Mouse (Mus musculus) lung, embryonic 15.5 days (tissue): ENCODE results near the gene Lnpep. TPM values are rescaled to one million over a fixed set of nuclear protein-coding genes. Genes with fewer than 3 reads are reported as not detected.
"Not testable (repeated sequence)": the region's sequence is repeated elsewhere in the genome, so short reads cannot be mapped to it uniquely, and the experiment has no call there.

Source experiments
- ATAC-seq: fragments of 200-750 bp; cut with Nextera tagmentation; 2 replicates; pipeline ENCODE4 v1.8.0; 2017; ENCODE audit warnings: moderate number of reproducible peaks, borderline replicate concordance; ENCODE audit not compliant: low FRiP score, low TSS enrichment; ENCODE audit errors: extremely low read depth
- H3K27ac ChIP-seq: fragments of 300-500 bp; sonication (generic); 2 replicates; pipeline ENCODE4 v1.5.1; 2015; ENCODE audit warnings: moderate library complexity, mild to moderate bottlenecking, inconsistent platforms
- H3K27me3 ChIP-seq: fragments of 300-500 bp; sonication (generic); 2 replicates; pipeline ENCODE4 v1.6.1; 2015; ENCODE audit warnings: inconsistent platforms
- H3K36me3 ChIP-seq: fragments of 300-500 bp; sonication (generic); 2 replicates; pipeline ENCODE4 v1.6.1; 2015; ENCODE audit warnings: inconsistent platforms
- H3K4me1 ChIP-seq: fragments of 300-500 bp; sonication (generic); 2 replicates; pipeline ENCODE4 v1.6.1; 2015; ENCODE audit warnings: inconsistent platforms
- H3K4me2 ChIP-seq: fragments of 300-500 bp; sonication (generic); 2 replicates; pipeline ENCODE4 v1.6.1; 2015; ENCODE audit warnings: inconsistent platforms, mild to moderate bottlenecking, moderate library complexity
- H3K4me3 ChIP-seq: fragments of 300-500 bp; sonication (generic); 2 replicates; pipeline ENCODE4 v1.5.1; 2015; ENCODE audit warnings: mild to moderate bottlenecking, inconsistent platforms
- H3K9ac ChIP-seq: fragments of 300-500 bp; sonication (generic); 2 replicates; pipeline ENCODE4 v1.6.1; 2015; ENCODE audit warnings: inconsistent platforms
- H3K9me3 ChIP-seq: fragments of 300-500 bp; sonication (generic); 2 replicates; pipeline ENCODE4 v1.6.1; 2016; ENCODE audit warnings: inconsistent platforms
- WGBS: fragments of 180-500 bp; shearing (Covaris S2); methylation state at CpG from one replicate; pipeline ENCODE4 v1.1.7; 2015; 5-methylcytosine and 5-hydroxymethylcytosine counted together
- polyA plus RNA-seq: library from polyadenylated mRNA; unstranded; fragments of >200 nt; fragmentation: Nextera tagmentation; extraction: Ambion mirVana; gene quantifications from 2 replicates; pipeline ENCODE4 v1.2.1, GENCODE M21; 2015

Lnpep gene
- polyA plus RNA-seq, 1 experiment from 2014 or later = 7.5 TPM

DNA sequence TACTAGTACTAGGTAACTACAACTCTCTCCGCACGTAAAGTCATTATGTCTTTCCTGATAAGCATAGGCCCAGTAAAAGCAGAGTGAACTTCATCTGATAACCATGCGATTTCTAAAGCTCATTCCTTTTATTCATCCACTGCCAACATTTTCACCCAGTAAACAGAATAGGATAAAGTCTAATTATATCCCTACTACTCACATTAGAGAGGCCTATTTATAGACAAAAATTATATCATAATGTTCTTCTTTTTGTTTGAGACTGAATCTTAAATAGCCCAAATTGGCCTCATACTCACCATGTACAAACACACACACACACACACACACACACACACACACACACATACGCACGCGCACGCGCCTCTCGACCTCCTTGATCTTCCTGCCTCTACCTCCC is 48.5 kb downstream of the Lnpep start:
- Histone ChIP-seq H3K27ac (no peak overlapping the region), H3K27me3 (no peaks in the 10 kb centered on the region), H3K9me3 (no peaks in the 10 kb centered on the region), H3K9ac (no peak overlapping the region), H3K4me2 (no peak overlapping the region), H3K4me1 (no peaks in the 10 kb centered on the region), H3K4me3 (no peak overlapping the region), H3K36me3 (peaks cover 22% of the 10 kb centered on the region)
- ATAC-seq = no peak
- 93% methylated on average over 9 of the region's 9 CpGs for WGBS

- Histone ChIP-seq H3K36me3 (peaks cover 25% of the 10 kb centered on the region), H3K9me3 (no peaks in the 10 kb centered on the region), H3K4me2 (no peak overlapping the region), H3K9ac (no peak overlapping the region), H3K4me3 (no peak overlapping the region), H3K4me1 (no peaks in the 10 kb centered on the region), H3K27ac (no peak overlapping the region), H3K27me3 (no peaks in the 10 kb centered on the region)
- 54% methylated on average over 3 of the region's 3 CpGs for WGBS
- ATAC-seq = no peak
Observed at GRCm38 (mm10) chr17:17567071-17567470, 57.8 kb downstream of the Lnpep start.

DNA sequence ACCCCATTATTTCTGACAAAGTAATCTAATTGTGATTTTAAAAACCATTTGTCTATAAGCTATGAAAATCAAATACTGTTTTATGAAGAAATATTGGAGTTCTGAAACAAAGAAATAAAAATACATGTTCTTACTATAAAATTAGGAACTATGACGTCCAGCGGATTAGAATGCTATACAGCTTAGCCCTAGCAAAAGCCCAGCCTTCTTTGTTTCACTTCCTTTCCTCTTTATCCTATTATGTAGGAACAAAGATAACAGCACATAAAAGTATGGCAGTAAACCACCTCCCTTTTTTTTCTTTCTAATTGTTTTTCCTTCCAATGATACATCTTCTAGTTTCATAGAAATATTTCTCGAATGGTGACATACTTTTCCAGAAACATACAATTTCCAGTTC is 75.9 kb downstream of the Lnpep start:
- H3K36me3 ChIP-seq = peaks cover 4% of the 10 kb centered on the region; the same call in 1 of the 2 replicates

GRCm38 (mm10) chr17:17531338-17531737 is 93.5 kb downstream of the Lnpep start:
- H3K4me2 ChIP-seq = no peak overlapping the region

More for the DNA sequence above, 75.9 kb downstream of the Lnpep start:
- 86% methylated on average over 3 of the region's 3 CpGs for WGBS
- no peak for ATAC-seq
- Histone ChIP-seq H3K9me3 (no peaks in the 10 kb centered on the region), H3K4me1 (no peaks in the 10 kb centered on the region), H3K27ac (no peak overlapping the region), H3K4me2 (no peak overlapping the region), H3K9ac (no peak overlapping the region), H3K4me3 (no peak overlapping the region), H3K27me3 (no peaks in the 10 kb centered on the region)

GRCm38 (mm10) chr17:17516384-17517016 is 108.3 kb downstream of the Lnpep start:
- H3K4me2 ChIP-seq = no peak overlapping the region
- H3K4me1 ChIP-seq = no peaks in the 10 kb centered on the region
- ATAC-seq = no peak
- no peaks in the 10 kb centered on the region for H3K27me3 ChIP-seq
- no peaks in the 10 kb centered on the region for H3K36me3 ChIP-seq
- WGBS = 70% methylated on average over 4 of the region's 4 CpGs
- H3K27ac ChIP-seq = no peak overlapping the region
- no peaks in the 10 kb centered on the region for H3K9me3 ChIP-seq
- H3K4me3 ChIP-seq = no peak overlapping the region
- H3K9ac ChIP-seq = no peak overlapping the region

More at GRCm38 (mm10) chr17:17531338-17531737, 93.5 kb downstream of the Lnpep start:
- Histone ChIP-seq H3K4me1 (no peaks in the 10 kb centered on the region), H3K36me3 (peaks cover 22% of the 10 kb centered on the region), H3K27me3 (no peaks in the 10 kb centered on the region), H3K27ac (no peak overlapping the region), H3K9ac (no peak overlapping the region), H3K9me3 (no peaks in the 10 kb centered on the region), H3K4me3 (no peak overlapping the region)
- ATAC-seq = no peak

GRCm38 (mm10) chr17:17506677-17507076 is 118.2 kb downstream of the Lnpep start:
- no peaks in the 10 kb centered on the region for H3K4me1 ChIP-seq
- 81% methylated on average over 10 of the region's 10 CpGs for WGBS
- H3K27me3 ChIP-seq = no peaks in the 10 kb centered on the region
- no peak overlapping the region for H3K27ac ChIP-seq
- no peak for ATAC-seq
- H3K9ac ChIP-seq = no peak overlapping the region
- no peak overlapping the region for H3K4me3 ChIP-seq
- no peaks in the 10 kb centered on the region for H3K36me3 ChIP-seq
- no peak overlapping the region for H3K4me2 ChIP-seq
- no peaks in the 10 kb centered on the region for H3K9me3 ChIP-seq

- ATAC-seq = no peak
- Histone ChIP-seq H3K9me3 (no peaks in the 10 kb centered on the region), H3K4me1 (no peaks in the 10 kb centered on the region), H3K27ac (no peak overlapping the region), H3K27me3 (no peaks in the 10 kb centered on the region), H3K9ac (no peak overlapping the region), H3K4me3 (no peak overlapping the region), H3K36me3 (no peaks in the 10 kb centered on the region), H3K4me2 (no peak overlapping the region)
- 44% methylated on average over 3 of the region's 3 CpGs for WGBS
Observed at GRCm38 (mm10) chr17:17499278-17499677, 125.6 kb downstream of the Lnpep start.

GRCm38 (mm10) chr17:17498848-17499247 is 126.0 kb downstream of the Lnpep start:
- H3K9me3 ChIP-seq = no peaks in the 10 kb centered on the region
- no peak overlapping the region for H3K4me3 ChIP-seq
- no peak for ATAC-seq
- no peaks in the 10 kb centered on the region for H3K36me3 ChIP-seq
- H3K4me2 ChIP-seq = no peak overlapping the region
- no peaks in the 10 kb centered on the region for H3K27me3 ChIP-seq
- WGBS = 24% methylated on average over 1 of the region's 1 CpGs
- no peak overlapping the region for H3K27ac ChIP-seq
- H3K9ac ChIP-seq = no peak overlapping the region
- no peaks in the 10 kb centered on the region for H3K4me1 ChIP-seq

DNA sequence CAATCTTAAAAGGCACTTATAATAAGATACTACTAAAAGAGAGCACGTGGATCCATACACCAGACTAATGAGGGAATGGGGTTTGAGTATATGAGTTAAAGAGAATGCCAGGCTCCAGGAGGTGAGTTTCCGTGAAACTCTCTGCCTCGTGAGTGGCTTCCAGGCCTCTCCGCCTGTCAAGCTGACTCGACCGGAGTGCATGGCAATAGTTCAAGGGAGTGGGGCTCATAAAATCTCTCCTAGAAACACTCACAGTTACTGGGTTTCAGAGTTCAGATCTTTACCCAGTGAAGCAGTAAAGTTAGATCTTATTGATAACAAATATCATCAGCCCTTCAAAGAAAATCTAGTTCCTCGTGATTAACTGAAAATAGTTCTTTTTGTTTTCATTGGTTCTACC is 128.1 kb downstream of the Lnpep start:
- no peak for ATAC-seq
- no peaks in the 10 kb centered on the region for H3K9me3 ChIP-seq
- no peak overlapping the region for H3K27ac ChIP-seq
- no peak overlapping the region for H3K4me2 ChIP-seq
- no peaks in the 10 kb centered on the region for H3K36me3 ChIP-seq
- H3K4me1 ChIP-seq = no peaks in the 10 kb centered on the region
- H3K27me3 ChIP-seq = no peaks in the 10 kb centered on the region
- 85% methylated on average over 7 of the region's 7 CpGs for WGBS
- H3K4me3 ChIP-seq = no peak overlapping the region
- no peak overlapping the region for H3K9ac ChIP-seq

DNA sequence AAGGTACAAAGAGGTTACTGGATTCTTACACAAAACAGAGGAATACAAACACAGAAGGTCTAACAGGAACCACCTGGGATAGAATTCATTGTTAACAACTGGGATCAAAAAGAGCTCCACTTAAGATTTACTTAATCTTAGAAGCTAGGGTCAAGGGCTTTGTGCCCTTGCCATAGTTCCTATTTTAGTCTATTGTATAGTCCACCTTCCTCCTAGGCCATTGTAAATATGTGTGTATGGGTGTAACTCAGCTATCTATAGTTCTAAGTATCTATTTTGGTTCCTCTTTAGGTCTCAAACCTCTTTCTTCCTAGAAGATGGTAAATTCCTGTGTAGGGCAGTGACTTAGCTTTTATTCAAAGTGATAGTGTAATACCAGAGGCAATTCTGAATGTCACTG is 128.6 kb downstream of the Lnpep start:
- not testable (repeated sequence) for ATAC-seq

GRCm38 (mm10) chr17:17492116-17492515 is 132.7 kb downstream of the Lnpep start:
- no peak overlapping the region for H3K9ac ChIP-seq
- WGBS = 81% methylated on average over 8 of the region's 8 CpGs
- ATAC-seq = no peak
- no peaks in the 10 kb centered on the region for H3K36me3 ChIP-seq
- no peak overlapping the region for H3K4me3 ChIP-seq
- H3K9me3 ChIP-seq = no peaks in the 10 kb centered on the region
- H3K27me3 ChIP-seq = no peaks in the 10 kb centered on the region
- no peak overlapping the region for H3K4me2 ChIP-seq
- H3K4me1 ChIP-seq = no peaks in the 10 kb centered on the region
- H3K27ac ChIP-seq = no peak overlapping the region

More for the DNA sequence above, 128.6 kb downstream of the Lnpep start:
- H3K27me3 ChIP-seq, H3K9me3 ChIP-seq, H3K4me2 ChIP-seq, H3K27ac ChIP-seq, H3K4me1 ChIP-seq, H3K9ac ChIP-seq, H3K36me3 ChIP-seq, H3K4me3 ChIP-seq: not testable (repeated sequence)

DNA sequence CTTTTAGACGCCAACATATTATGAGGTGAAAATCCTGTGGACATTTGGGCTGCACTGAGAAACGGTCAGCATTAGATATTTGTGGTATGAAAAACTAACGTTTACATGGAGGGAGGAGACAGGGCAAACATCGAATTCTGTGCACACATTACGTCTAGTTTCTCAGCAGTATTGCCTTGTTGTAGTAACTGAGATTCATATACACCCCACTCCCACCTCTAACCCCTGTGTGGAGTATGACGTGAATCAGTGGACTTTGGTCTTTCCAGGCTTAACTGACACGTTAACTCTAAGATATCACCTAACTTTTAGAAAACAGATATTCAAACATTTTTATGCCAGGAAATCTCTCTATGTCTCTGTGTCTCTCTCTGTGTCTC is 133.2 kb downstream of the Lnpep start:
- Histone ChIP-seq H3K4me1 (no peaks in the 10 kb centered on the region), H3K9ac (no peak overlapping the region), H3K27me3 (no peaks in the 10 kb centered on the region), H3K4me2 (no peak overlapping the region), H3K9me3 (no peaks in the 10 kb centered on the region), H3K4me3 (no peak overlapping the region), H3K27ac (no peak overlapping the region), H3K36me3 (no peaks in the 10 kb centered on the region)
- ATAC-seq = no peak
- WGBS = 38% methylated on average over 7 of the region's 7 CpGs
